Mouse (Mus musculus) heart, adult 2 months (tissue): ENCODE measurements at regions not wholly inside any gene's neighbourhood (a gene's known extent, or its start where the extent isn't known, plus 50 kb on each side); places are given as distances from the start of the nearest gene placed in this dataset.

ENCODE experiments used
- DNase-seq, 2 experiments: peaks; one replicate each; pipeline ENCODE4 v3.0.0; 2021
- H3K27ac ChIP-seq: fragments of 200-600 bp; 2 replicates; pipeline ENCODE4 v1.8.1; 2022
- H3K27me3 ChIP-seq: fragments of 200-500 bp; 2 replicates; pipeline ENCODE4 v1.6.1; 2012; ENCODE audit warnings: mild to moderate bottlenecking, low read length, inconsistent platforms, mixed read lengths; ENCODE audit not compliant: control insufficient read depth, insufficient read depth
- H3K36me3 ChIP-seq: fragments of 200-500 bp; 2 replicates; pipeline ENCODE4 v1.6.1; 2012; ENCODE audit warnings: low read length, inconsistent platforms; ENCODE audit not compliant: control insufficient read depth, insufficient read depth
- H3K4me1 ChIP-seq: fragments of 200-500 bp; 2 replicates; pipeline ENCODE4 v1.6.1; 2011; ENCODE audit warnings: low read length; ENCODE audit not compliant: control insufficient read depth, insufficient read depth
- H3K4me3 ChIP-seq: fragments of 200-600 bp; 2 replicates; pipeline ENCODE4 v1.8.1; 2022
- H3K79me2 ChIP-seq: fragments of 200-500 bp; replicated peaks from 2 replicates; pipeline ENCODE4 v1.6.1; 2012; ENCODE audit warnings: mild to moderate bottlenecking, inconsistent platforms, low read length, moderate library complexity, mixed read lengths; ENCODE audit not compliant: control insufficient read depth, insufficient read depth
- H3K9ac ChIP-seq: fragments of 200-500 bp; 2 replicates; pipeline ENCODE4 v1.6.1; 2012; ENCODE audit warnings: low read depth, mild to moderate bottlenecking, control low read depth, inconsistent platforms, low read length, mixed read lengths
- CTCF ChIP-seq: fragments of 200-600 bp; IDR thresholded peaks from 2 replicates; pipeline ENCODE4 v1.8.1; 2022; ENCODE audit warnings: antibody characterized with exemption, mild to moderate bottlenecking, moderate library complexity
- EP300 ChIP-seq: fragments of 200-500 bp; IDR thresholded peaks from 2 replicates; pipeline ENCODE4 v1.6.1; 2011; ENCODE audit warnings: low read depth, low read length, control low read depth; ENCODE audit not compliant: insufficient read depth
- POLR2A ChIP-seq: fragments of 200-500 bp; IDR thresholded peaks from 2 replicates; pipeline ENCODE4 v1.6.1; 2011; ENCODE audit warnings: mild to moderate bottlenecking, low read depth, low read length, control low read depth; ENCODE audit not compliant: insufficient read depth
- WGBS: fragments of 180-500 bp; shearing (Covaris S2); methylation state at CpG from one replicate; pipeline ENCODE4 v1.1.7; 2018; 5-methylcytosine and 5-hydroxymethylcytosine counted together
- intact Hi-C: fragments of 180-260 bp; cut with DNase I; formaldehyde crosslinking; loops from one replicate; pipeline ENCODE4 v1.15.1; 2025

- Histone ChIP-seq H3K36me3 (no peaks in the 10 kb centered on the region), H3K27me3 (no peaks in the 10 kb centered on the region), H3K27ac (no peak overlapping the region), H3K4me3 (no peak overlapping the region), H3K4me1 (no peaks in the 10 kb centered on the region), H3K79me2 (no peaks in the 10 kb centered on the region), H3K9ac (no peak overlapping the region)
- DNase-seq, result peak in 1 of 2 experiments; percentile 16
- WGBS, result 42% methylated on average over 3 of the region's 3 CpGs
- intact Hi-C loops, result no loop called here
- TF ChIP-seq CTCF, result no peak
- no peak for TF ChIP-seq EP300
- no peak for TF ChIP-seq POLR2A
Observed at GRCm38 (mm10) chr7:134607886-134608285, 62.6 kb upstream of the Dock1 start.

- no peak overlapping the region for H3K27ac ChIP-seq
- WGBS, result 70% methylated on average over 2 of the region's 2 CpGs
- no peaks in the 10 kb centered on the region for H3K27me3 ChIP-seq
- no peak overlapping the region for H3K9ac ChIP-seq
- TF ChIP-seq EP300 (no peak), CTCF (no peak), POLR2A (no peak)
- H3K79me2 ChIP-seq, result no peaks in the 10 kb centered on the region
- H3K36me3 ChIP-seq, result no peaks in the 10 kb centered on the region
- no peaks in the 10 kb centered on the region for H3K4me1 ChIP-seq
- H3K4me3 ChIP-seq, result no peak overlapping the region
- intact Hi-C loops, result no loop called here
- no peak for DNase-seq
Observed at GRCm38 (mm10) chr7:134610159-134610558, 60.3 kb upstream of the Dock1 start.

- no peak for DNase-seq
- TF ChIP-seq POLR2A, result no peak
- no peaks in the 10 kb centered on the region for H3K27me3 ChIP-seq
- H3K4me3 ChIP-seq, result no peak overlapping the region
- no peak overlapping the region for H3K9ac ChIP-seq
- WGBS, result 86% methylated on average over 9 of the region's 9 CpGs
- no peaks in the 10 kb centered on the region for H3K4me1 ChIP-seq
- no peaks in the 10 kb centered on the region for H3K79me2 ChIP-seq
- no peak overlapping the region for H3K27ac ChIP-seq
- H3K36me3 ChIP-seq, result no peaks in the 10 kb centered on the region
- intact Hi-C loops, result no loop called here
Observed at GRCm38 (mm10) chr7:134611371-134611770, 59.1 kb upstream of the Dock1 start.

DNA sequence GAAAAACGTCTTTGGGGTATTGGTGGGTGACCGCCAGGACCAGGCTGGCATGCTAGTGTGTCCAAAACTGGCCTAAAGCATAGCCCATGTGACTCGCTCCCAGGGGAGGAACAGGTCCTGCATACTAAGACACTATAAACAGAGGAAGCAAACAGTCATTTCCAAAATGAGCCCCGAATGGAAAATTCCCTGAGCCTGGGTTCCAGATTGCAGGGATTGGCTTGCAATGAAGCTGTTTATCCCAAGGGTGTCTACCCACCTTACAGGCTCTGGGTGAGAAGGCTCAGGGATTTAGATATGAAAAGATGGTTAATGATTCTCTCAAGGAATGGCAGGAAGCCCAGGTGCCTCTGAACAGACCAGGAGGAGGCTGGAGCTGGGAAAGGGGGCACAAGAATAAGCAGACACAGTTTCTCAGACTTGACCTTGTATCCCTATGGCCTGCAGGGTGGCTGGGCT, 58.2 kb upstream of the Dock1 start:
- Histone ChIP-seq H3K4me1 (no peaks in the 10 kb centered on the region), H3K27me3 (no peaks in the 10 kb centered on the region), H3K27ac (no peak overlapping the region), H3K79me2 (no peaks in the 10 kb centered on the region), H3K36me3 (no peaks in the 10 kb centered on the region), H3K4me3 (no peak overlapping the region), H3K9ac (no peak overlapping the region)
- DNase-seq, result no peak
- intact Hi-C loops, result no loop called here
- TF ChIP-seq CTCF (no peak), POLR2A (no peak), EP300 (no peak)
- 77% methylated on average over 4 of the region's 4 CpGs for WGBS

DNA sequence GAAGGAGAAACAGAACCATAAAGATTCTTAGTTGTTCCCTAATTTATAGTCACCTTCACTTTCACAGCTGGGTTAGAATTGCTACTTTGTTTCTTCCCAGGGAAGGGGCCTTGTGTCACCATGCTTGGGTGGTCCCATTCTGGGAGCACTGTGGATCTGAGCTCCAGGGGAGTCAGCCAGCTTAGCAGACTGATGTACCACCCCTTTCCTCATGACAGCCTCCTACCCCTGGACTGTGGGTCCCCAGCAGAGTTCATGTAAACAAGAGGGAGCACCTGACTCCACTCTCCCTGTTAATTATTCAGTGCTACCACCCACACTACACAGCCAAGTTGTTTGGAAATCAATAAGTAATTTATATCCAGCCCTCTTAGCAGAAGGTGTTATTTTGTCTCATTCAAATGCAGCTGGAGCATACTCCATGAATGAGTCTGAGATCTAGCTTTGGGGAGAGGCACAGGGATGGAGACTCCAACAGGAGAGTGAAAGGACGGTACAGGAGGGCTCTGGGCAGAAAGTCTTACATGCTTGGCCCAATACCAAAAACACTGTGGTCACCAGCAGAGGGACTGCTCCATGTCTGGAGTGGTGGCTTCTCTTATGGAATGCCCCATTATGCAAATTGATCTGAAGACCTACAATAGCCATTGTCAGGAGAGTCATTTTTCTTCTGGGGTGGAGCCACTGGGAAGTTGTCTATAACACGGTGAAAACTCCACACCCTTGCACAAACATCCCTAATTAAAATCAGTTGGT, 51.1 kb upstream of the Dock1 start:
- intact Hi-C loops, result no loop called here
- H3K79me2 ChIP-seq, result no peaks in the 10 kb centered on the region
- H3K4me3 ChIP-seq, result no peak overlapping the region
- H3K4me1 ChIP-seq, result no peaks in the 10 kb centered on the region
- H3K27ac ChIP-seq, result no peak overlapping the region
- H3K27me3 ChIP-seq, result no peaks in the 10 kb centered on the region
- H3K9ac ChIP-seq, result no peak overlapping the region
- H3K36me3 ChIP-seq, result no peaks in the 10 kb centered on the region
- DNase-seq, result no peak
- WGBS, result 23% methylated on average over 2 of the region's 2 CpGs
- no peak for TF ChIP-seq POLR2A
- TF ChIP-seq CTCF, result no peak
- no peak for TF ChIP-seq EP300

DNA sequence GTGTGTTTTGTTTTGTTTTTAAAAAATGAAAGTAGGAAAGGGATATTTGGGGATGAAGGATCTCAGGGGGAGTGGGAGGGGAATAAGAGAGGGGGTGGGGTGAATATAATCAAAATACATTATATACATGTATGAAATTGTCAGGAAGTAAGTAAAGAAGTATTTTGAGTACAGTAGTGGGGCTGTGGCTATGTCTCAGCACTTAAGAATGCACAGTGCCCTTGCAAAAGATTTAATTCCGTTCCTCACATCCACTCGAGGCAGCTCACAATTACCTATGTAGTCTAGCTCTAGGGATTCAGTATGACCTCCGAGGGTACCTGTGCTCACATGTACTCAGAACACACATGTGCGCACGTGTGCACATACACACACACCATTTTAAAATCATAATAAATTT, 50.4 kb upstream of the Dock1 start:
- WGBS, result 81% methylated on average over 5 of the region's 5 CpGs
- intact Hi-C loops, result no loop called here

More for the DNA sequence above, 50.4 kb upstream of the Dock1 start:
- DNase-seq, result no peak
- Histone ChIP-seq H3K4me3 (no peak overlapping the region), H3K27me3 (no peaks in the 10 kb centered on the region), H3K4me1 (no peaks in the 10 kb centered on the region), H3K79me2 (no peaks in the 10 kb centered on the region), H3K27ac (no peak overlapping the region), H3K36me3 (no peaks in the 10 kb centered on the region), H3K9ac (no peak overlapping the region)
- TF ChIP-seq EP300 (no peak), CTCF (no peak), POLR2A (no peak)
